Mouse (Mus musculus) adrenal gland, adult 2 months (tissue): Measurements from ENCODE around the gene Hrk. TPM values are rescaled to one million over a fixed set of nuclear protein-coding genes. Genes with fewer than 3 reads are reported as not detected.

Source experiments
- DNase-seq: peaks from one replicate; pipeline ENCODE4 v3.0.0; 2021
- polyA plus RNA-seq: library from polyadenylated mRNA; depleted of rRNA; stranded (reverse); fragments of >200 nt; gene quantifications from 2 replicates; pipeline ENCODE4 v1.2.3, GENCODE M21; 2012
- total RNA-seq, 2 experiments: library from RNA; stranded (reverse); gene quantifications; 2 replicates each; pipeline ENCODE4 v1.2.3; 2021

The Hrk gene
- total and polyA plus RNA-seq, 3 experiments = not detected

DNA sequence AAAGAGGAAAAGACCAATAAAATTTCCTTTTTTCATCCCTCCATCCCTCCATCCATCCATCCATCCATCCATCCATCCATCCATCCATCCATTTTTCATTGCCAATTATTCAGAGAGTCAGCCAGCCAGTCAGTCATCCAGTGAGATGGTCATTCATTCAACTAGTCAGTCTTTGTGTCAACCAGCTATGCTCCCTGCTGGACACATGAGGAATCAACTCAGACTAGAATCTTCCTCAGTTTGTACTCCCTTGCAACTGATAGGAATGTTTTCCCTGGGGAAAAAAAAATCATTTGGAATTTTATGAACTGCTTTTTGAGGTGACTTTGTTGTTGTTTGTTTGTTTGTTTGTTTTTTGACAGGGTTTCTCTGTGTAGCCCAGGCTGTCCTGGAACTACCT, 1.0 kb downstream of the Hrk start:
- no peak for DNase-seq

DNA sequence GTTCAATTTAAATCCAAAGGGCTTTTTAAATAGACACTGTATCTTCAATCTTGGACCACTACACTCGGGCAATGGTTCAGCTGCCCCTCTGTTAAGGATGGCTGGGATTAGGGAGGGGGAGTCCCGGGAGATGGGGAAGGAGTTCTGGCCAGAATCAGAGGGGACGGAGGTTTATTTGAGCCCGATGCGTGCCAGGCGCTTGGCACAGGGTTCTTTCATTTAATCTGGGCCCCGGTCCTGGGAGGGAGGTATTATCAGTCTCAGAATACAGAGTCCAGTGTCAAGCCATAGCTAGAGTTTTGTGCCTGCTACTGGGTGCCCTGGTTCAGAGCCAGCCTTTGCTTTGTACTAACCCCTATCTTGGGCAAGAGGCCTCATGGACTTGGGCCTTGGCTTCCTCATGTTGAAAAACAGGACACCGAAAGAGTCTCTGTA, 3.1 kb downstream of the Hrk start:
- peak; percentile 14 for DNase-seq

DNA sequence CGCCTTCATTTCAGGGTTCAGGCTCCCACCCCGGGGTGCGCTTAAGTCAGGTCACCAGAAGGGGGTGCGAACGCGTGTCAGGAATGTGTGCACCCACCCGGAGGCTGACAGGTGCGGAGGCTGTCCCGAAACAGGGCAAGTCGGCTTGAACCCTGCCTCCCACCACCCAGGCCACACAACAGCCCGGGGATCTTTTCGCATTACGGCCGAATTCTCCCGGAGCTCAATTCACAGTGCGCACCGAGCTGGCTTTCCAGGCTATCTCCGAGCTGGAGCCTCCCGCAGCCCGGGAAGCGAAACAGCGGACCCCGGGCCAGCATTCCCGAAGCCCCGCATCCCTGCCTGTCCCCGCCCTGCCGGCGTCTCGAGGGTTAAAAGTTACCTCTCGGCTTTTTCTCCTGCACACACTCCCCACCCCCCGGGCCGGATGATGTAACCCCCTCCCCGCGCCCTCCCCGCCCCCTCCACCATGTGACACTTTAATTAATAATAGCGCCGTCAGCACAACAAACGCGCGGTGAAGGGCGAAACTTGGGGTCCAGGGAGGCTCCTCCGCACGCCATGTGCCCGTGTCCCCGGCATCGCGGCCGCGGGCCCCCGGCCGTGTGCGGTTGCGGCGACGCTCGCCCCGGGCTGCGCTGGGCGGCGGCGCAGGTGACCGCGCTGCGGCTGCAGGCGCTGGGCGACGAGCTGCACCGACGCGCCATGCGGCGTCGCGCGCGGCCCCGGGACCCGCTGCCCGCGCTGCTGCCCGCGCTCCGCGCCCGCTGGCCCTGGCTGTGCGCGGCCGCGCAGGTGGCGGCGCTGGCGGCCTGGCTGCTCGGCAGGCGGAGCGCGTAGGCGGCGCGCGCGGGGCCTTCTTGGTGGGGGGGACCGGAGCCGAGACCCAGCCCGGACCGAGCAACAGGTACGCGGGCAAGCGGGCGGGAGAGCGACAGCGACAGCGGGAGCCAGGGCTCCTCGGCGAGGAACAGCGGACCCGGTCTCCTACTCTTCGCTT, 5.1 kb downstream of the Hrk start:
- DNase-seq = peak; percentile 31

DNA sequence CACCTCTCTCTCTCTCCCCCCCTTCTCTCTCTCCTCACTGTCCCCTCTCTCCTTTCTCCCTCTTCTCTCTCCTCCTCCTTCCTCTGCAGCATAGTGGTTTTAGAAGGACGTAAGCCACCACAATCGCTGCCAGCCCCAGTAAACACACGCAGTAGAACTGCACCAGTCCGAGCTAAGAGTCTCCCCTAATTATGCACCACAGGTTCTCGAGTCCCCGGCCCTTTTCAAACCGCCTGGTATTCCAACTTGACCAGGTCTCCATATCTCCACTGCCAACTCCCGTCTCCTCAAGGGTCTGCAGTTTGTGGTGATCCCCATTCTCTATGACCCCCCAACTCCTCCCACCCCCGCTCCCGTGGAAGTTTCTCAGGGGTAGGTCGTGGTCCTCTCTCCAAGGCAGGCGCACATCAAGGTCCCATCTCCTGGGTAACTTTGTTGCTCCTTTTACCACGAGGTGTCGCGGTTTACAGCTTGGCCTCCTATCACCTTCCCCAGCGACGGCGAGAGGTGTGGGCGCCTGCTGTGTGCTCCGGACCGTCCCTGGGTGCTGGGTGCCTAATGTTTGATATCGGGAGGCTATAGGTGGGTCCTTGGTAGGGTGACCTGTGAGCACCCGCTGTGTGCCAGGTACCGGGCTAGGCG, 6.6 kb downstream of the Hrk start:
- DNase-seq = peak; percentile 19

DNA sequence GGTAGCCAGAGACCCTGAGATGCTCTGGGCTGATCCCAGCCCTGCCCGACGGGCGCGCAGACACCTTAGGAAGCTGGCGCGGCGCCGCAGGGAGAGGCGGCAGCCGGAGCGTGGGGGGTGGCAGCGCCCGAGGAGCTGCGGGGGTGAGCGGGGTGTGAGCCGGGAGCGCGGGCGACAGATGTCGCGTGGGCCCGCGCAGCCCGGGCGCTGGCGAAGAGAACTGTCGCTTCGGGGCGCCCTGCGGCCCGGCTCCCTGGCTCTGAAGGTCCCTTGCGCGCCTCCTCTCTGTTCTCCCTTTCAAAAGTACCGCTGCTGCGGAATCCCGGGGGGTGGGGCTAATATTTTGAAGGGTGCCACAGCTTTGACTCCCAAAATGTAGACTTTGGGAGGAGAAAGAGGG, 7.2 kb downstream of the Hrk start:
- DNase-seq = no peak

DNA sequence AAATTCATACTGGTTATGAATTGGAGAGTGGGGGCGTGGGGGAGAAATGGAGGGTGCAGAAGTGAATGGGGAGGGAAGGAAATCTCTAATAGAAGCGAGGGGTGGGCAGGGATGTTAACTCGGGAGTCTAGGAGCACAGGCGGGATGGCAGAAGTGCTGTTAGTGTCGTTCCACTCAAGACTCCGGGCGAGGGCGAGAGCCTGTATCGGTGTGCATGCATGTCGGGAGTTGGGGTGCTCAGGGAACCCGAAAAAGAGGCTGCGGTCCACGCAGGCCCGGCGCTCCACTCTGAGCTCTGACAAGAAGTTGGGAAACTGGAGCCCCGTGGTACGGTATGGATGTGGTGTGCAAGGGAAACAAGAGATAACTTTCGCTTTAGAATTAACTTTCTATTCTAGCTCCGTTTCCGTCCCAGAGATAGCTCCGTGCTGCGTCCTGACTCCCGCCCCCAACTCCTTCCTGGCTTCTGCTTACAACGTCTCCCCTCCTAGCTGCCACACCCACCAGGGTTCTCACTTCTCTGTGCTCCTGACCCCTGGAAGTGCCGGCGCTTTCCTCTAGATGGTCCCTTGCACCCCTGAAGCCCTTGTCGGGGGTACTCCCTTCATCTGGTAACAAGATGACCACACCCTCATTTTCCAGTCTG, 7.8 kb downstream of the Hrk start:
- DNase-seq = no peak

DNA sequence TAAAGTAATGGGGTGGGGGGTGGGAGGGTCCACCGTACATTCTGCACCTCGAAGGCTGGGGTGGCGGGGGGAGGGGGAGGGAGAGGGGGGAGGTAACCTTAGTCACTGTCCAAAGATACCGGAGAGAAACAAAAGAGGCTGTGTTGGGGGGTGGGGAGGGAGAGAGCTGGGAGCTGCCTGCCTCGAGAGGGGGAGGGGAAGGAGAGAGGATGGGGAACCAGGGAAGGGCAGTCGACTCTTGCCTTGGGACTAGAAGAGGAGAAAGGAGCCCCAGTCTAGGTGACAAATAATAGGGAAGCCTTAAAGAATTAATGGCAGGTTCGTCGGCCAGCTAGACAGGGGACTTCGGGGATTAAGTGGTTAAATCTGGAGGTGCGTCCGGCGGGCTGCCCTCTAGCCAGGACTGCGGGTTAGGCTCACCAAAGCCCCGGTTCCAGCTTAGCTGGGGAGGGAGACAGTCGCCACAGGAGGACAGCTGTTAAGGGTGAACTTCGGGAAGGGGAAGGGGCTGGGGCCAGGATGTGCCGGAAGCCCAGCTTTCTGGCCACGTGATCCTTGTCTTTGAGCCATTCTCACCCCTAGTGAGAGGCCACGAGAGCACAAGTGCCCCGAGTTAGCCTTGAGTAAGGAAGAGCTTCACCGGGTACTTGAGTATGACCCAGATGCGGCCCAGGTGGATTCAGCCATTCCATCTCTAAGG, 10.0 kb downstream of the Hrk start:
- DNase-seq = no peak

DNA sequence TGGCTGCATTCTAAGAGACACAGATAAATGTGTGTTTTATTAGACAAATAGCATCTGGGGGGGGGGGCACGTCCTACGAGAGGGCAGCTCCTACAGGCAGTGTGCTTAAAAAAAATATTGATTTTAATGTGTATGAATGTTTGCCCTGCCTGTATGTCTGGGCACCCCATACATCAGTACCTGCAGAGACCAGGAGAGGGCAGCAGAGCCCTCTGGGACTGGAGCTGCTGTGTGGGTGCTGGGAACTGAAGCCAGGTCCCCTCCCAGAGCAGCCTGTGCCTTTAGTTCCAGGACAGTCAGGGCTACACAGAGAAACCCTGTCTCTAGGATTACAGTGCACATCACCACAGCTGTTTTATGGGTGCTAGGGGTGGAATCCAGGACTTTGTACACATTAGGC, 10.7 kb downstream of the Hrk start:
- no peak for DNase-seq

DNA sequence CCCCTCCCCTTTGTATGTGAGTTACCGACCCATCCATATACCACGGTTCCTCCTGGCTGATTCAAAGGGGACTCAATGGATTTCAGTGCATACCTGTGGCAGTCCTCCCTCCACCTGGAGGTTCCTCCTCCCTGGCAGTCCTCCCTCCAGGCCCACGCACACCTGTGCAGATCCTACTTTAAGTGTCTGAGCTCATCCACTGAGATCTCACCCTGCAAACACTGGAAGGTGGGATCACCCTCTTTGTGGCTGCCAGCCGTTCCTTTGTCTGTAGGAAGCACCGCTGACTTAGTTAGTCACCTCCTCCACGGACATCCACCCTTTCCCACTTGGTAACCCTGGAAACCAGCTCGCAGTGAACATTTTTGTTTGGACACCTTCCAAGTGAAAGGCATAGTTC, 13.2 kb downstream of the Hrk start:
- DNase-seq = no peak

DNA sequence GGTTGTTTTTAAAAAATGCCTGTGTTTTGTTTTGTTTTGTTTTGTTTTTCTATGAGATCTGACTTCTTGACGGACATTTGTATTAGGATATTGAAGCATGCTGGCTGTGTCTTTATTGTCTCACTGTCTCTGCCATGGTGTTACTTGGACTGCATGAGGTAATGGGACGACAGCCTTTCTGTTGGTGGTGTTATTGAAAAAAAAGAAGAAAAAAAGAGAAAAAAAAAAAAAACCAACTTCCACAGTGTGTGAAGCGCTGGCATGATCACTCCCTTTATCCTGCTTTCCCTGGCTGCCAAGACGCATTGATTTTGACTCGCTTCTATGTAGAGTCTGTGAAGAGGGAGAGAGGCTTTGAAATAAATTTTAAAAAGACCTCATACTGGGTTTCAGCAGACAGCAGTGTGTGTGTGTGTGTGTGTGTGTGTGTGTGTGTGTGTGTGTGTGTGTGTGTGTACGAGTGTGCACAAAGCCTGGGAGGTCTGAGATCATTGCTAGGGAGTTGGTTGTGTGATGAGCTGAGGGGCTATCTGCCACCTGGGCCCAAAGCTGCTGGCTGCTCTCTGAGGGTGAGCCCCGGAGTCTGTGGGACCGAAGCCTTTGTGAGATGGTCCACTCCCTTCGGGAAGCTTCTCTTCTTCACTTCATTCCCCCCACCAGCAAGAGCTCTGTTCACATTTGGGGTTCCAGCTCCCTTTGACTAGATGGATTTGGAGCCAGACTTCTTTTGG, 22.6 kb downstream of the Hrk start:
- no peak for DNase-seq

DNA sequence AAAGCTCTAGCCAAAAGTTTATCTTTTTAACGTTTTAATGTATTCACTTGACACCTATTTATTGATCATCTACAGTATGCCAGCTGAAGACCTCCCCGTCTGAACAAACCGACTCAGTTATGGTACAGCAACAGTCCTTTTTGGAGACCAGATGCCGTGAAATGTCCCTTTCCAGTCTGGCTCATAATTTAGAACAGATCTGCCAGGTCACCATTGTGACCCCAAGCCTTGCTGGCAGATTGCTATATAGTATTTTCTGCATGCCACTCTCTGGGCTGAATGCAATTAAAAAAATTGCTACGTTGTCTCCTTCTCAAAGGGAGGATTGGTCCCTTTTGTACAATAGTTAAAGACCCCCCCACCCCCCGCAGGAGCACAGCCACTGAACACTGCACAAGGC, 23.9 kb downstream of the Hrk start:
- no peak for DNase-seq

DNA sequence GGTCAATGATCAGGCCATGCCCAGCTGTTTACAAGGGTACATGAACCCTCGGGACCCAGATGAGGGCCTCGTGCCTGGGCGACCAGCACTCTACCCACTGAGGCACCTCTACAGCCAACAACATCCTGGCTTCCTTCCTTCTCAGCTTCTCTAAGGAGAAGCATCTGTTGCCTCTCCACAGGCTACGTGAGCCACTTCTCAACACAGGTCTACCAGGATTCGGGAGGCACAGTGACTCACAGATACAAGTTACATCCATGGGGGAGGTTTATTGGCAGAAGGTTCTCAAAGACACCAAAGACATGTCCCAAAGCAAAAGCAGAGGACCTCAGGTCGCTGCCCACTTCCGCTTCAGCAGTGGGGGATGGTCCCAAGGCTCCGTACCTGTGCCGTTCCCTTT, 26.0 kb downstream of the Hrk start:
- no peak for DNase-seq

DNA sequence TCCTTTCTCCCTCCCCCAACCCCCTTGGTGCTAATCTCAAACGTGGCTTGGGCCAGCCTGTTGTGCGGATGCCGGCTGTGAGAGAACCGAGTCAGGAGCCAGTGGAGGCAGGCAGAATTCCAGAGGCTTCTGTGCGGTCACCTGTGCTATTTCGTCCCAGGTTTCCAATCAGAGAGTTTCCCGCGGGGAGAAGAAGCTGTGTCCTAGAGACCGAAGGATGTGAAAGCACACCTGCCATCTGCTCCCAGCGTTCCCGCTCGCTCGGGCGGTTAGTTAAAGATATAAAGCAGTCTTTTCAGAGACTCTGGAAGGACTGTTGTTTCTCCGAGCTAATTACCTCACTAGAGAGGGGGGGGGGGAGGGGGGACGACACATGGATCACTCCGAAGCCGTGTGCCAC, 27.8 kb downstream of the Hrk start:
- DNase-seq = no peak

DNA sequence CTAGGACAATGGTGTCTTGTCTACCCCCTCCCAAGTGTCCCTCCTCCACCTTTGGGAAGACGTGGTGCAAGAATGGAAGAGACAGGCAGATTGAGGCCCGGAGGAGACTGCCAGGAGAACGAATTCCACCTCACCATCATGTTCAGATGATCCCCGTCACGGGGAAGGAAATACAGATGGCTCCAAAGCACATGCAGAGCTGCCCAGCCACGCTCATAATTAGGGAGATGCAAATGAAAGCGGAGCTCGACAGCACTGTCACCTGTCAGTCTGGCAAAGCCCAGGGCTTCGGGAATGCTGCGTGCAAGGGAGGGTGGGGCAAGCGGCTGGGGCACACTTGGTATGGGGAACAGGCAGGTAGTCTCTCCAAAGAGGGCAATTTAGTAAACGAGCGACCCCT, 33.0 kb downstream of the Hrk start:
- no peak for DNase-seq

DNA sequence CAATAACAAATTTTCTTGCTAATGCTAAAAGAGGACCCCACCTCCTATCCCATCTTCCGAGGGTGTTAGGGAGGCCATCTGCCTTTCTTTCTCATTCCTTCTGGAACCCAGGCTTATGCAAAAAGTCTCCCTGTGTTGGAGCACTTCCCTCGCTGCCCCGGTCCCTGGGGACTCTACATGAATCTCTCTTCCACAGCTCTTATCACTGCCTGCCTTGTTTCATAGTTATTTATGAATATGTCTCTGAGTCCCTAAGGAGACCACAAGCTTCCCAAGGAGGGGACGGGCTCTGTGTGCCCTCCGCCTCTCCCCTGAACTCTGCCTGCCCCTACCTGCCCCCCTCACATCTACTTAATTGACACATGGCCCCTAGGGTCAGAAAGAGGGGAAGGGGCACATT, 35.2 kb downstream of the Hrk start:
- no peak for DNase-seq

DNA sequence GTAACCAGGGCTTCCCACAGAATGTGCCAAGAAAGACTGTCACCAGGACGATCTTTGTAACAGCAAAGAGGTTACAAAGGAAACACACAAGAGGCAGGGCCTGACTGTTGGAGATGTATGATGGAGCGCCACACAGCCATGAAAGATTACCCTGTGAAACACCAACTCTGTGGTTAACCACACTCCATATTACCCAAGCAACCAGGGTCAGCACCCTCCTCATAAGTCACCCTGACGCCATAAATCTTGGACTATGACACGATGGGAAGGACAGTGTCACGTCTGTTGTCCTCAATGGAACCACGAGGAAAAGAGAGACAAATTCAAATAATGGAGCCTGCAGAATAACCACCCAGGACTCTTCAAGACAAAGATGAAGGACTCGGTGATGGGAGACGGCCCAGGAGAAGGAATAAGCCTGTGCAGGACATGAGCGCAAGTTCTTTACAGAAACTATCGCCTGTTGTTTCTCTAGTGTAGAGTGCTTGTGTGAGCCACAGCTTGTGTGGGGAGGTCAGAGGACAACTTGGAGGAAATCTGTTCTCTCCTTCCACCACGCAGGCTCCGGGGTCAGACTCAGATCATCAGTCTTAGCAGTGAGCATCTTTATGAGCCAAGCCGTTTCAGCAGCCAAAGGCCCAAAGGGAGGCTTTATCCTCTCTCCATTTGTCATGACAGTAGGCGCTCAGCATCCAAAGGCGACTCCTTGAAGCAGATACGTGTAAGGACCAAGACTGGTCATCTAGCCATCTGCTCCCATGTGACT, 40.4 kb downstream of the Hrk start:
- peak; percentile 32 for DNase-seq

DNA sequence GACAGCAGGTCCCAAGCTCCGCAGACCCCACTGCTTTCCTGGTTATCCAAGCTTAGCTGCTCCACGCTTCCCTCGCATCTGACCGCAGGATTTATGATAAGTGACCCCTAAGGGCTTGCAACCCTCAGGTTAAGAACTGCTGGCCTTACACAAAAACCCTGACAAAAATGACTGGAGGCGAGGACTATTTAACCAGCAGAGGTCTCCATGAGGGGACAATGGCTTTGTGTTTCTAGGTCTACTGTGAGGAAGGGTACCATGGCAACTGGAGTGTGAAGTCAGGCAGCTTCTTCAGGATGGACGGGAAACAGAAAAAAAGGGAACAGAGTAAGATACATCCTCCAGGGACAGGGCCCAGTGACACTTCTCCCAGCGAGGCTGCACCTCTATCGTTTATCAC, 41.4 kb downstream of the Hrk start:
- DNase-seq = no peak

DNA sequence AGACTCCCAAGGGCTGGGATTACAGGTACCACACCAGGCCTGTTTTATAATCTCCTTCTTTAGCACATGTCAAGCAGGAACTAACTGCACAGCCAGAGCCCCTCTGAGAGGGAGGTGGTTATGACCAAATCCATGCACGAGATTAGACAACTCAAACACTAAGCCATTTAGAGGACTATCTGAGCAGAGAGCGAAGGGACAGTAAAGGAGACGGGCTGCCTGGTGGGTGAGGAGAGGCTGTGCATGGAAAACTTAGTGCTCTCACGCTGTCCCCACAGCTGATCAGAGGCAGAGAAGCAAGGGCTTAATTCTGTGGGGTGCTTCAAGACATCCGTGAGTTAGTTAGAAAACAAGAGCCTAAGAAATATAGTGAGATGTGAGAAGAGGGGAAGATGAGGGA, 49.6 kb downstream of the Hrk start:
- no peak for DNase-seq

DNA sequence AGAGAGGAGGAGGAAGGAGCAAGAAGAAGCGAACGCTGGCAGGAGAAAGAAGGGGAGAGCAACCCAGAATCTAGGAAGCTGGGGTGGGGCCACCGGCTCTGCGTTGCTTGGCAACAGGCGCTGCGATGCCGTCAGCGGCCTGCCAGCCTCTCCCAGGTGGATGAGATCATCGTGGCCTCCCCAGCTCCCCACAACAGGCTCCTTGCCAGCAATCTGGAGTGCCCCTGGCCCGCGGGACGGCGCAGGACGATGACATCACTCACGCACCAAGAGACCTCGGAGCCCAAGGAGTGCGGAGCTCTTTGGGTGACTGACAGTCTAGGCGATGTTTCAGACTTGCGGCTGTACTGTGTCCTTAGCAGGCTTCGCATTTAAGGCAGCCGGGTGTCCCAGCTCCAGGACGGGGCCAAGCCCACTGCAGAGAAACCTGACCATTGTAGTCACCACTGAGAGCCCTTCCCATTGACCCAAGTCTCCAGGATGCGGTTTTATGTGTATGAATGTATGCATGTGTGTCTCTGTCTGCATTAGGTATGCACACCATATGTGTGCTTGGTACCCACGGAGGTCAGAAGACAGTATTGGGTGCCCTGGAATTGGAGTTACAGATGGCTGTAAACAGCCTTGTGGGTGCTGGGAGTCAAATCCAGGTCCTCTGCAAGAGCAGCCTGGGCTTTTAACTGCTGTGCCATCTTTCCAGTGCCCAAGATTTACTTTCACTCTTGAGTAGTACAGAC, 50.1 kb downstream of the Hrk start:
- peak; percentile 89 for DNase-seq

DNA sequence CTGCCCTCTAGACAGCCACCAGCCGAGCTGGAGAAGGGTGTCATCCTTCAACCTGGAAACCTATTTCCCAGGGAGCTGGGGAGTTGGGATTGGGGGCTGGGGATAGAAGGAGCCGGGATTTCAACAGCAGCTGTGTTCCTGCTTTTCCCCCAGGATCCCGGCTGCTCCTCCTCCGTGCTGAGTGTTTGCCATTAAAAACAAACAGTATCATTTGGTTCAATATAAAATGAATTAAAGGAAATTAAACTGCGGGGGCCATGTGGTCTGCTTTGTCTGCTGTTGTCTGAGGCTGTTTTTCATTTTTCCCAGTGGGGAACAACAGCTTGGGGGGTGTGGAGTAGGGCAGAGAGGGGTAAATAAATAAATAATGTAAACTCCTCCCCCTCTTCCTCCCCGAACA, 53.0 kb downstream of the Hrk start:
- DNase-seq = no peak
